Mouse (Mus musculus): Measurements from ENCODE around the gene Lrrtm4. TPM values are rescaled to one million over a fixed set of nuclear protein-coding genes. Genes with fewer than 3 reads are reported as not detected.

Lrrtm4 gene
- total RNA-seq (2015; ENCODE audit: low replicate concordance): not detected in 2 replicates
- total RNA-seq (2017; ENCODE audit: low replicate concordance): 0.09 TPM in 1 of 2 replicates, not detected in the other

- no peak for ATAC-seq (replicated peaks; ENCODE audit: low FRiP score, poor library complexity, severe bottlenecking)
Observed at GRCm38 (mm10) chr6:80018765-80019164, at the start of gene Lrrtm4. Lrrtm4 (plus strand) TSS chr6:80018877.

- no peak for ATAC-seq (replicated peaks; ENCODE audit: low FRiP score, poor library complexity, severe bottlenecking)
Observed at GRCm38 (mm10) chr6:80019189-80019860, 648 bp downstream of the Lrrtm4 start.

DNA sequence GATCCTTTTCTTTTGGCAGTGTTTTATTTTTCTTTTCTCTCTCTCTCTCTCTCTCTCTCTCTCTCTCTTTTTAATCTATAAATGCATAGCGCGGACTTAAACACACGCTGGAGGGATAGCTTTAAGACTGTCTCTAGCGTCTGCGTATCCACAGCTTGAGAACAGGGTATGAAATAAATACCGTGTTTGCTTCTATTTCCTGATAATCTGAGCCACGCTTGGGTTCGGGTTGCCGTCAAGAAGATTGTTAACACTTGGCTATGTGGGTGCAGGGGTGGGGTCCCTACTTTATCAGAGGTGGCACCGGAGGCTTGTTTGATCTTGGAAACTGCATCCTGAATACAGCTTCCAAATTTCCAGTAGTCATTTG is 1.2 kb downstream of the Lrrtm4 start:
- no peak for ATAC-seq (replicated peaks; ENCODE audit: low FRiP score, poor library complexity, severe bottlenecking)

DNA sequence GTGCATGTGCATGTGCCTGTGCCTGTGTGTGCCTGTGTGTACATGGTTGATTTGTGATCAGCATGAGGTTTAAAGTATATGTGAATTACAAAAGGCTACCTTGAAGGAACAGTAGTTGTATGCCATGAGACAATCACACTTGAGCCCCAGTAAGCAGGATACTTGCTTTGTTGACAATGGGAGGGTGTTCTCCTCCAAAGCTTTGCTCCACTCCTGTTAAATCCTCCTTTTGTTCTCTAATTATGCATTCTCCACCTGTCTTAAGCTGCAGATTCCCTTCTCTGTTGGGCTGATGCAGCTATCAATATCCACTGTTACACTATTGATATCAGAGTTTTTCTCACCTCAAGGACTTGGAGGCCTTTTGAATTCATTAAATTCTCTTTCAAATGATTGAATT is 38.2 kb downstream of the Lrrtm4 start:
- ATAC-seq (replicated peaks; ENCODE audit: low FRiP score, poor library complexity, severe bottlenecking): no peak

- ATAC-seq (replicated peaks; ENCODE audit: low FRiP score, poor library complexity, severe bottlenecking): no peak
Observed at GRCm38 (mm10) chr6:80078001-80078400, 59.3 kb downstream of the Lrrtm4 start.

- ATAC-seq (replicated peaks; ENCODE audit: low FRiP score, poor library complexity, severe bottlenecking): no peak
Observed at GRCm38 (mm10) chr6:80079290-80079689, 60.6 kb downstream of the Lrrtm4 start.

- ATAC-seq (replicated peaks; ENCODE audit: low FRiP score, poor library complexity, severe bottlenecking): no peak
Observed at GRCm38 (mm10) chr6:80094909-80095308, 76.2 kb downstream of the Lrrtm4 start.

DNA sequence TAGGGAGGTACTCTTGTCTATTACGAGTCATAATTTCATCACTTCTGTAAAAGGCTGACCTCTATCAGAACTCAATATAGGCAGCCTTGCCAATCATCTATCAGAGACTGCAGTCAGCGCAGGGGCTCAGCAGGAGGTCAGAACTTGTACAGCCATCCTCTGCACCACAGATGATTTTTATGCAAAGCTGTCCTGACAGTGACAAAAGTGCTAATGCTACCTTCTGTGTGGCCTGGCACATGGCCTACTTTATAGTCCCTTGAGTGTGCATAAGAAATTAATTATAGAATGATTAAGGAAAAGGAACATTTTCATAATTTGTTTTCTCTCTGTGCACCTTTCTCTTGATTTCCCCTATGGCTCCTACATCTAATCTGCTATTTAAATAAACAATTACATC is 86.7 kb downstream of the Lrrtm4 start:
- ATAC-seq (replicated peaks; ENCODE audit: low FRiP score, poor library complexity, severe bottlenecking): no peak

- no peak for ATAC-seq (replicated peaks; ENCODE audit: low FRiP score, poor library complexity, severe bottlenecking)
Observed at GRCm38 (mm10) chr6:80105843-80106242, 87.2 kb downstream of the Lrrtm4 start.

- no peak for ATAC-seq (replicated peaks; ENCODE audit: low FRiP score, poor library complexity, severe bottlenecking)
Observed at GRCm38 (mm10) chr6:80126419-80126818, 107.7 kb downstream of the Lrrtm4 start.

DNA sequence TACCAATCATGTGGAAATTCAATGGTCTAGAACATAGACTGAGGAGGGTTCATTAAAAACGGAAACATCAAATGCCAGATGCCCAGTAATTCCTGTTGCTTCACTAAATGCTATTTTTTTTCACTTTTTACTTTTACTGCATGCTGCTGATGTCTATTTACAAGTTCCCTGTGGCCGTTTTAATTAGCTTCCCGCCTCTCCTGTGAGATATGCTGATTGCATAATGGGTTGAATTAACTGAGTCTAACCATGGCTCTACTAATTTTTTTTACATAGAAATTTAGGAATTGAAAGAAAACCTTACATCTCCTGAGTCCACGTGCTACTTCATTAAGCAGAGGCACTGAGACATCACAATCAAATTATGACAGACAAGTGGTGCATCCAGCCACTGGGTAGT is 143.9 kb downstream of the Lrrtm4 start:
- ATAC-seq (replicated peaks; ENCODE audit: low FRiP score, poor library complexity, severe bottlenecking): no peak

DNA sequence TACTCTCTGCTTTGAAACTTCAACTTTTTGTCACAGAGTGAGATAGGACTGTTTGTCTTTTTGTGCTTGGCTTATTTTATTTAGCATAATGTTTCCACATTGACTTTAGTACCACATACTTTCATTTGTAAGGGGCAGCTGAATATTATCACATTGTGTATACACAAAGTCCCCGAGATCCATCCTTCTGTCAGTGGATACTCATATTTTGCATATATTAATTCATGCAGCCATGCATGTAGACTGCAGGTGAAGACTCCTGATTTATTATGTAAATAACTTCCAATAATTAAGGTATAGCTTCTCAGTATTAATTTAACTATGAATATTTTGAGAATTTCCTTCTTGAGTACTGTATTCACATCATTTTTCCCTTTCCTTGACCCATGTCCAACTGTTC is 163.2 kb downstream of the Lrrtm4 start:
- ATAC-seq (replicated peaks; ENCODE audit: low FRiP score, poor library complexity, severe bottlenecking): no peak

- ATAC-seq (replicated peaks; ENCODE audit: low FRiP score, poor library complexity, severe bottlenecking): no peak
Observed at GRCm38 (mm10) chr6:80182353-80182752, 163.7 kb downstream of the Lrrtm4 start.

DNA sequence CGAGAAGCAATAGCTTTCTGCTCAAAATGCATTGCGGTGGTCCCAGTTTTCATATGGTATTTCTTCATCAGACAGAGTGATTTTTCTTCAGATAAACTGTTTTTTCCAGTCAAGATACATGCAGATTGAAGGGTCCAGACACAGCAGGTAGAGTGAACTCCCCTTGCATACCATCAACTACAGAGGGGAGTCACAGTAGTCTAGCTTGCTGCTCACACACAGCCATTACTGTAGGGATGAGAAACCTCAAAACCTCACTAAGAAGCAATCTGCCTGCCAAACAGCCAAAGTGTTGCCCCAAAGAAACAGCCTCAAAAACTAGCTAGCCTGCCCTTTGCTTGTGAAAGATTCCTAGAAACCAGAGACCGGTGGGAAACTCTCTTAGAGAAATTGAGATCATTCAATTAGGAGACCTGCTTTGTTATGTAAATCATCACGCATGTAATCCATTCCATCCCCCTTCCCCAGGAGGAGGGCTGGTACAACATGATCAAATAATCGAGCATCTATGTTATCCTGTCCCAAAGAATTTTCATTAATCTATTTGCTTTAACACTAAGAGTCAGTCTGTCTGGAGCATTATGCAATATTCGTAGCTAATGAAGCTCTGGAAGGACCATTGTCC is 166.9 kb downstream of the Lrrtm4 start:
- ATAC-seq (replicated peaks; ENCODE audit: low FRiP score, poor library complexity, severe bottlenecking): no peak

DNA sequence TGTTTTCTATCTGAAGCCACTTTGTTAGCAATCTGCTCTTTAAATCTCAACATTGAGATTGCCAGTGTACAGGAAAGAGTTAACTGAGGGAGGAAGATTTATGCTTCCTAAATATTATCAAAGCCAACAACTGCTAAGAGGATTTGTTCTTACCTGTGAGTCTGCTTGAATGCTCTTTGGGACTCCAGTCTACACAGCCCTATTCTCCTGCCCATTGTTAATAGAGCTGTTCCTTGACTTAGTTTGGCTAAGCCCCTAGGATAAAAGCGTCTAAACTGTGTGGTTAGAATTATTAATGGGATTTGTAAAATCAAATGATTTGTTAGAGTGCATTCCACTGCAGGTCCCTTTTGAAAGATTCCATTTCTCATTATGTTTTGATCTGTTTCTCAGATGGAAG is 168.1 kb downstream of the Lrrtm4 start:
- no peak for ATAC-seq (replicated peaks; ENCODE audit: low FRiP score, poor library complexity, severe bottlenecking)

- no peak for ATAC-seq (replicated peaks; ENCODE audit: low FRiP score, poor library complexity, severe bottlenecking)
Observed at GRCm38 (mm10) chr6:80209476-80209875, 190.8 kb downstream of the Lrrtm4 start.

GRCm38 (mm10) chr6:80210281-80210680 is 191.6 kb downstream of the Lrrtm4 start:
- no peak for ATAC-seq (replicated peaks; ENCODE audit: low FRiP score, poor library complexity, severe bottlenecking)

- ATAC-seq (replicated peaks; ENCODE audit: low FRiP score, poor library complexity, severe bottlenecking): no peak
Observed at GRCm38 (mm10) chr6:80261595-80261994, 242.9 kb downstream of the Lrrtm4 start.

DNA sequence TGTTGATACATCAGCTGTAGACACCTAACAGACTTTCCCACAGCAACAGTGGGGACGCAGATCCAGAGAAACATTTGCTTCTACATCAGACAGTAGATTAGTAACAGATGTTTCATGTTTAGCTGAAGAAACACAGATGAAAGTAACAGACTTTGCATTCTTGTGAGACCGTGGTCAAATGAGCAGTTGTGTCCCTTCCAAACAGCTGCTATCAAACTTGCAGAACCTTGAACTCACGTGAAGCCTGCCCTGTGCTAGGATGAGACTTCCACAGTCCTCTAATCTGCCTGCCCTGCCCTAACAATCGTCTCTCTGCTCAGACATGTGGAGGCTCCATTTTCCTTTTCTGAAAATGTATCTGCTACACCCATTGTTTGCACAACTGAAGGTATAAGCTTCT is 245.3 kb downstream of the Lrrtm4 start:
- ATAC-seq (replicated peaks; ENCODE audit: low FRiP score, poor library complexity, severe bottlenecking): no peak

- no peak for ATAC-seq (replicated peaks; ENCODE audit: low FRiP score, poor library complexity, severe bottlenecking)
Observed at GRCm38 (mm10) chr6:80264584-80264983, 245.9 kb downstream of the Lrrtm4 start.

GRCm38 (mm10) chr6:80265746-80266145 is 247.1 kb downstream of the Lrrtm4 start:
- ATAC-seq (replicated peaks; ENCODE audit: low FRiP score, poor library complexity, severe bottlenecking): no peak

GRCm38 (mm10) chr6:80286968-80287367 is 268.3 kb downstream of the Lrrtm4 start:
- ATAC-seq (replicated peaks; ENCODE audit: low FRiP score, poor library complexity, severe bottlenecking): no peak

Data from erythroblast, adult 5-6 weeks (primary cell).